Mouse (Mus musculus): ENCODE results near the gene Large1. TPM values are rescaled to one million over a fixed set of nuclear protein-coding genes. Genes with fewer than 3 reads are reported as not detected.
A peak's percentile ranks its signal among the peaks of the same experiment; 100 is the strongest.
"Not testable (repeated sequence)": the region's sequence is repeated elsewhere in the genome, so short reads cannot be mapped to it uniquely, and the experiment has no call there.

Large1 gene
- polyA plus RNA-seq, 1 experiment from 2014 or later = 8.7 TPM

GRCm38 (mm10) chr8:73342761-73343395 lies 10.5 kb downstream of the Large1 start:
- ATAC-seq (replicated peaks; ENCODE audit: insufficient number of reproducible peaks, low FRiP score, low TSS enrichment) = no peak; the same call in 1 of the 2 replicates
- no peak overlapping the region for H3K4me3 ChIP-seq (ENCODE audit: low read depth, low read length)
- H3K4me1 ChIP-seq (ENCODE audit: control insufficient read depth, insufficient read depth, low read length) = peaks cover 6% of the 10 kb centered on the region; the same call in 1 of the 2 replicates
- H3K36me3 ChIP-seq (ENCODE audit: control insufficient read depth, insufficient read depth, low read length) = no peaks in the 10 kb centered on the region
- no peaks in the 10 kb centered on the region for H3K27me3 ChIP-seq (ENCODE audit: control insufficient read depth, insufficient read depth, low read length)
- no peak overlapping the region for H3K4me2 ChIP-seq
- H3K9ac ChIP-seq (ENCODE audit: low read depth, low read length) = no peak overlapping the region
- 76% methylated on average over 3 of the region's 3 CpGs for WGBS (ENCODE audit: insufficient replicate concordance)
- H3K9me3 ChIP-seq (replicated peaks; ENCODE audit: control insufficient read depth, low read length) = no peaks in the 10 kb centered on the region
- H3K27ac ChIP-seq (ENCODE audit: low read depth, low read length) = 0 out of 2 replicates have a peak overlapping the region, but pooled peaks have one; percentile 3

- no peak overlapping the region for H3K4me3 ChIP-seq (ENCODE audit: low read depth, low read length)
- H3K4me2 ChIP-seq = no peak overlapping the region
- H3K9ac ChIP-seq (ENCODE audit: low read depth, low read length) = no peak overlapping the region
- no peaks in the 10 kb centered on the region for H3K27me3 ChIP-seq (ENCODE audit: control insufficient read depth, insufficient read depth, low read length)
- no peak overlapping the region for H3K27ac ChIP-seq (ENCODE audit: low read depth, low read length)
- WGBS (ENCODE audit: insufficient replicate concordance) = 59% methylated on average over 1 of the region's 1 CpGs
- H3K36me3 ChIP-seq (ENCODE audit: control insufficient read depth, insufficient read depth, low read length) = no peaks in the 10 kb centered on the region
- H3K4me1 ChIP-seq (ENCODE audit: control insufficient read depth, insufficient read depth, low read length) = no peaks in the 10 kb centered on the region
- no peak for ATAC-seq (replicated peaks; ENCODE audit: insufficient number of reproducible peaks, low FRiP score, low TSS enrichment)
- no peaks in the 10 kb centered on the region for H3K9me3 ChIP-seq (replicated peaks; ENCODE audit: control insufficient read depth, low read length)
Observed at GRCm38 (mm10) chr8:73336845-73337244, 16.5 kb downstream of the Large1 start.

- Histone ChIP-seq H3K27me3 (ENCODE audit: control insufficient read depth, insufficient read depth, low read length) (no peaks in the 10 kb centered on the region), H3K4me1 (ENCODE audit: control insufficient read depth, insufficient read depth, low read length) (no peaks in the 10 kb centered on the region), H3K4me2 (no peak overlapping the region), H3K9ac (ENCODE audit: low read depth, low read length) (no peak overlapping the region), H3K4me3 (ENCODE audit: low read depth, low read length) (no peak overlapping the region), H3K27ac (ENCODE audit: low read depth, low read length) (no peak overlapping the region), H3K9me3 (replicated peaks; ENCODE audit: control insufficient read depth, low read length) (no peaks in the 10 kb centered on the region), H3K36me3 (ENCODE audit: control insufficient read depth, insufficient read depth, low read length) (no peaks in the 10 kb centered on the region)
- no peak for ATAC-seq (replicated peaks; ENCODE audit: insufficient number of reproducible peaks, low FRiP score, low TSS enrichment)
- WGBS (ENCODE audit: insufficient replicate concordance) = 87% methylated on average over 5 of the region's 5 CpGs
Observed at GRCm38 (mm10) chr8:73329131-73329530, 24.2 kb downstream of the Large1 start.

GRCm38 (mm10) chr8:73328056-73328455 lies 25.3 kb downstream of the Large1 start:
- H3K9me3 ChIP-seq (replicated peaks; ENCODE audit: control insufficient read depth, low read length) = no peaks in the 10 kb centered on the region
- H3K4me2 ChIP-seq = no peak overlapping the region
- no peak overlapping the region for H3K27ac ChIP-seq (ENCODE audit: low read depth, low read length)
- H3K9ac ChIP-seq (ENCODE audit: low read depth, low read length) = no peak overlapping the region
- no peak overlapping the region for H3K4me3 ChIP-seq (ENCODE audit: low read depth, low read length)
- no peaks in the 10 kb centered on the region for H3K4me1 ChIP-seq (ENCODE audit: control insufficient read depth, insufficient read depth, low read length)
- H3K36me3 ChIP-seq (ENCODE audit: control insufficient read depth, insufficient read depth, low read length) = no peaks in the 10 kb centered on the region
- H3K27me3 ChIP-seq (ENCODE audit: control insufficient read depth, insufficient read depth, low read length) = no peaks in the 10 kb centered on the region
- 82% methylated on average over 3 of the region's 3 CpGs for WGBS (ENCODE audit: insufficient replicate concordance)
- no peak for ATAC-seq (replicated peaks; ENCODE audit: insufficient number of reproducible peaks, low FRiP score, low TSS enrichment)

GRCm38 (mm10) chr8:73324667-73325066 lies 28.7 kb downstream of the Large1 start:
- 78% methylated on average over 4 of the region's 4 CpGs for WGBS (ENCODE audit: insufficient replicate concordance)
- Histone ChIP-seq H3K27me3 (ENCODE audit: control insufficient read depth, insufficient read depth, low read length) (no peaks in the 10 kb centered on the region), H3K36me3 (ENCODE audit: control insufficient read depth, insufficient read depth, low read length) (no peaks in the 10 kb centered on the region), H3K4me3 (ENCODE audit: low read depth, low read length) (no peak overlapping the region), H3K9ac (ENCODE audit: low read depth, low read length) (no peak overlapping the region), H3K27ac (ENCODE audit: low read depth, low read length) (no peak overlapping the region), H3K9me3 (replicated peaks; ENCODE audit: control insufficient read depth, low read length) (no peaks in the 10 kb centered on the region), H3K4me1 (ENCODE audit: control insufficient read depth, insufficient read depth, low read length) (no peaks in the 10 kb centered on the region), H3K4me2 (no peak overlapping the region)
- ATAC-seq (replicated peaks; ENCODE audit: insufficient number of reproducible peaks, low FRiP score, low TSS enrichment) = no peak

GRCm38 (mm10) chr8:73323591-73323990 lies 29.7 kb downstream of the Large1 start:
- Histone ChIP-seq H3K27me3 (ENCODE audit: control insufficient read depth, insufficient read depth, low read length) (no peaks in the 10 kb centered on the region), H3K4me3 (ENCODE audit: low read depth, low read length) (no peak overlapping the region), H3K36me3 (ENCODE audit: control insufficient read depth, insufficient read depth, low read length) (no peaks in the 10 kb centered on the region), H3K4me1 (ENCODE audit: control insufficient read depth, insufficient read depth, low read length) (no peaks in the 10 kb centered on the region), H3K27ac (ENCODE audit: low read depth, low read length) (no peak overlapping the region), H3K4me2 (no peak overlapping the region), H3K9me3 (replicated peaks; ENCODE audit: control insufficient read depth, low read length) (no peaks in the 10 kb centered on the region), H3K9ac (ENCODE audit: low read depth, low read length) (no peak overlapping the region)
- no peak for ATAC-seq (replicated peaks; ENCODE audit: insufficient number of reproducible peaks, low FRiP score, low TSS enrichment)
- WGBS (ENCODE audit: insufficient replicate concordance) = 93% methylated on average over 1 of the region's 1 CpGs

GRCm38 (mm10) chr8:73319500-73319899 lies 33.8 kb downstream of the Large1 start:
- H3K4me1 ChIP-seq (ENCODE audit: control insufficient read depth, insufficient read depth, low read length); H3K9ac ChIP-seq (ENCODE audit: low read depth, low read length); H3K9me3 ChIP-seq (replicated peaks; ENCODE audit: control insufficient read depth, low read length); H3K4me3 ChIP-seq (ENCODE audit: low read depth, low read length); H3K4me2 ChIP-seq; H3K27me3 ChIP-seq (ENCODE audit: control insufficient read depth, insufficient read depth, low read length); H3K27ac ChIP-seq (ENCODE audit: low read depth, low read length); H3K36me3 ChIP-seq (ENCODE audit: control insufficient read depth, insufficient read depth, low read length): not testable (repeated sequence)
- ATAC-seq (replicated peaks; ENCODE audit: insufficient number of reproducible peaks, low FRiP score, low TSS enrichment) = peak; percentile 94
- WGBS (ENCODE audit: insufficient replicate concordance) = 100% methylated on average over 1 of the region's 3 CpGs

GRCm38 (mm10) chr8:73313911-73314310 lies 39.4 kb downstream of the Large1 start:
- ATAC-seq (replicated peaks; ENCODE audit: insufficient number of reproducible peaks, low FRiP score, low TSS enrichment) = no peak
- H3K27ac ChIP-seq (ENCODE audit: low read depth, low read length) = 0 out of 2 replicates have a peak overlapping the region, but pooled peaks have one; percentile 76
- H3K27me3 ChIP-seq (ENCODE audit: control insufficient read depth, insufficient read depth, low read length) = no peaks in the 10 kb centered on the region
- WGBS (ENCODE audit: insufficient replicate concordance) = 72% methylated on average over 2 of the region's 2 CpGs
- no peak overlapping the region for H3K4me2 ChIP-seq
- H3K36me3 ChIP-seq (ENCODE audit: control insufficient read depth, insufficient read depth, low read length) = no peaks in the 10 kb centered on the region
- no peak overlapping the region for H3K4me3 ChIP-seq (ENCODE audit: low read depth, low read length)
- peaks cover 11% of the 10 kb centered on the region for H3K4me1 ChIP-seq (ENCODE audit: control insufficient read depth, insufficient read depth, low read length)
- H3K9ac ChIP-seq (ENCODE audit: low read depth, low read length) = no peak overlapping the region
- H3K9me3 ChIP-seq (replicated peaks; ENCODE audit: control insufficient read depth, low read length) = no peaks in the 10 kb centered on the region
